8 mouse cellular contexts compared by ENCODE assay signal in the genomic region with DNA sequence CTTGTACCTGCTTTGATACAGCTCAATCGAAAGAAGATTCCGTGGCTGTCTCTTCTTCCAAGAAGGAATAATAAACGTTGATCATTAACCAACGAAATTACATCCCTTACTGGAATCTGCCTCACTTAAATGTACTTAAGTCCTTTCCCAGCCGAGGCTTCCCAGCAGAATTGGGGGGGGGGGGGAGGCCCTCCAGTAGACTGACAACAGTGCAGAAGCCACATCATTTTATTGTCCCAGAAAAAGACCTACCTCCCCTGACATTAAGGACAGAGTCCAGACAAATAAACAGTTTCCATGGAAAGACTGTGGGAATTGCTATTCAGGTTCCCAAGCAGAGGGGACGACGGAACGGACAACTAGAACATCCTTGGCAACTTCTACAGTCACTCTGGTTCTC. TPM values are rescaled to one million over a fixed set of nuclear protein-coding genes. Genes with fewer than 3 reads are reported as not detected.
DNase-seq lines count a peak whose midpoint lies in the region; ATAC-seq lines count a peak whose summit lies in the region.

No protein-coding gene starts in this region.

- H3K9me3 ChIP-seq in lung, embryonic 16.5 days (ENCODE audit: control insufficient read depth, low read length), result no peaks in the 10 kb centered on the region
- no peaks in the 10 kb centered on the region for H3K9me3 ChIP-seq in limb, embryonic 12.5 days
- no peaks in the 10 kb centered on the region for H3K9me3 ChIP-seq in stomach, embryonic 14.5 days (ENCODE audit: control insufficient read depth, low read depth, low read length)

- H3K4me3 ChIP-seq in lung, embryonic 16.5 days (ENCODE audit: low read length), result no peak overlapping the region
- peak overlapping the region; percentile 52; the same call in 1 of the 2 replicates for H3K4me3 ChIP-seq in limb, embryonic 12.5 days (replicated peaks)
- peak overlapping the region; percentile 60; the same call in 1 of the 2 replicates for H3K4me3 ChIP-seq in stomach, embryonic 14.5 days (ENCODE audit: low read depth, low read length)

- H3K4me1 ChIP-seq in lung, embryonic 16.5 days (replicated peaks; ENCODE audit: control insufficient read depth, insufficient read depth, low read length), result peaks cover 6% of the 10 kb centered on the region
- peaks cover 13% of the 10 kb centered on the region; the same call in 1 of the 2 replicates for H3K4me1 ChIP-seq in limb, embryonic 12.5 days (replicated peaks)
- H3K4me1 ChIP-seq in stomach, embryonic 14.5 days (ENCODE audit: control insufficient read depth, insufficient read depth, low read length), result peaks cover 14% of the 10 kb centered on the region; the same call in 1 of the 2 replicates

- ATAC-seq in lung, embryonic 16.5 days (ENCODE audit: low read depth), result no peak
- no peak for ATAC-seq in limb, embryonic 12.5 days (ENCODE audit: insufficient number of reproducible peaks, insufficient read depth, low FRiP score, low TSS enrichment, low read depth)
- ATAC-seq in stomach, embryonic 14.5 days (ENCODE audit: insufficient number of reproducible peaks, insufficient read depth, low FRiP score, low read depth), result no peak

- H3K9ac ChIP-seq in lung, embryonic 16.5 days (ENCODE audit: low read length), result no peak overlapping the region
- no peak overlapping the region for H3K9ac ChIP-seq in limb, embryonic 12.5 days (replicated peaks)
- H3K9ac ChIP-seq in stomach, embryonic 14.5 days (replicated peaks; ENCODE audit: low read depth, low read length), result no peak overlapping the region; the same call in 1 of the 2 replicates

- peak overlapping the region; percentile 96; the same call in 1 of the 2 replicates for H3K4me2 ChIP-seq in lung, embryonic 16.5 days (ENCODE audit: low read depth, low read length)
- H3K4me2 ChIP-seq in limb, embryonic 12.5 days, result peak overlapping the region; percentile 99; the same call in 1 of the 2 replicates
- peak overlapping the region; percentile 98 for H3K4me2 ChIP-seq in stomach, embryonic 14.5 days (replicated peaks; ENCODE audit: low read depth, low read length)

- H3K36me3 ChIP-seq in lung, embryonic 16.5 days (ENCODE audit: control insufficient read depth, insufficient read depth, low read length), result no peaks in the 10 kb centered on the region
- no peaks in the 10 kb centered on the region for H3K36me3 ChIP-seq in limb, embryonic 12.5 days
- H3K36me3 ChIP-seq in stomach, embryonic 14.5 days (ENCODE audit: control insufficient read depth, insufficient read depth, low read length), result no peaks in the 10 kb centered on the region

- H3K27me3 ChIP-seq in lung, embryonic 16.5 days (ENCODE audit: control insufficient read depth, insufficient read depth, low read depth, low read length), result peaks cover 8% of the 10 kb centered on the region; the same call in 1 of the 2 replicates
- peaks cover 34% of the 10 kb centered on the region for H3K27me3 ChIP-seq in limb, embryonic 12.5 days
- H3K27me3 ChIP-seq in stomach, embryonic 14.5 days (ENCODE audit: control insufficient read depth, insufficient read depth, low read length), result no peaks in the 10 kb centered on the region

- DNase-seq in embryo, embryonic 10.5 days (ENCODE audit: low spot score), result peak; percentile 17
- DNase-seq in embryo, embryonic 11 days, result no peak
- no peak for DNase-seq in lung, postnatal 4 days
- no peak for DNase-seq in right cerebral cortex, adult 18-20 months
- no peak for DNase-seq in cerebellum, adult 8-10 months

- no peak overlapping the region for H3K27ac ChIP-seq in lung, embryonic 16.5 days (ENCODE audit: low read length)
- H3K27ac ChIP-seq in limb, embryonic 12.5 days, result no peak overlapping the region
- H3K27ac ChIP-seq in stomach, embryonic 14.5 days (ENCODE audit: low read length), result no peak overlapping the region

- WGBS in lung, embryonic 16.5 days, result 22% methylated on average over 8 of the region's 8 CpGs
- WGBS in limb, embryonic 12.5 days, result 14% methylated on average over 8 of the region's 8 CpGs
- 25% methylated on average over 8 of the region's 8 CpGs for WGBS in stomach, embryonic 14.5 days

RNA-seq across cellular contexts. Expression of a gene that starts 0.7 kb away (rescaled TPM):
- 5.7 and 6.3 TPM in 2 replicates for polyA plus RNA-seq in lung, embryonic 16.5 days (2015; fragmentation: Nextera tagmentation; extraction: Ambion mirVana)
- polyA plus RNA-seq in limb, embryonic 12.5 days (2016; fragmentation: Nextera tagmentation; extraction: Ambion mirVana), result 1.6 and 2.1 TPM in 2 replicates
- 4.5 and 6.1 TPM in 2 replicates for polyA plus RNA-seq in stomach, embryonic 14.5 days (2014; fragmentation: Nextera tagmentation; extraction: Ambion mirVana)

RNA-seq across cellular contexts. Expression of a gene that starts 8.6 kb away (rescaled TPM):
- 1.6 and 2.1 TPM in 2 replicates for polyA plus RNA-seq in lung, embryonic 16.5 days (2015; fragmentation: Nextera tagmentation; extraction: Ambion mirVana)
- polyA plus RNA-seq in limb, embryonic 12.5 days (2016; fragmentation: Nextera tagmentation; extraction: Ambion mirVana), result 0.46 and 0.74 TPM in 2 replicates
- polyA plus RNA-seq in stomach, embryonic 14.5 days (2014; fragmentation: Nextera tagmentation; extraction: Ambion mirVana), result 2.9 and 3.5 TPM in 2 replicates

RNA-seq across cellular contexts. Expression of a gene that starts 48.4 kb away (rescaled TPM):
- 38.3 and 40.8 TPM in 2 replicates for polyA plus RNA-seq in lung, embryonic 16.5 days (2015; fragmentation: Nextera tagmentation; extraction: Ambion mirVana)
- 64.8 and 69.4 TPM in 2 replicates for polyA plus RNA-seq in limb, embryonic 12.5 days (2016; fragmentation: Nextera tagmentation; extraction: Ambion mirVana)
- polyA plus RNA-seq in stomach, embryonic 14.5 days (2014; fragmentation: Nextera tagmentation; extraction: Ambion mirVana), result 56.8 and 62.3 TPM in 2 replicates
